Mouse (Mus musculus): ENCODE data around the gene Tph2. TPM values are rescaled to one million over a fixed set of nuclear protein-coding genes. Genes with fewer than 3 reads are reported as not detected.

The Tph2 gene
- polyA plus RNA-seq, 1 experiment from 2014 or later, result 0.11 TPM

DNA sequence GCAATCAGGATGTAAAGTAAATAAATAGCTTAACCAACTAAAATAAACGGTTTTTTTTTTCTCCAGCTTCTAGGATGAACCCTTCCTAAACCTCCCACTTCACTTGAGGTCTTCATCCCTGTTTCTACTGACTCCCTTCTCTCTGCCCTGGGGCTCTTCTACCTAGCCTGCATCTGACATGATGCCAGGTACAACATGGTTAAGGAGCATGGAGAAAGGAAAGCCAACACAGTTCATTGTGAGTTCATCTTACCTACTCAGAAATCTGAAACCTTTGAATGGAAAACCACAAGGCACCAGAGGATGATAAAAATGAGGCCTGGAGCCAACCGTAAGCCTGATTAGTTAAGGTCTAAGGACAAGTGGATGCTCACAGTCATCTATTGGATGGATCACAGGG is 123.3 kb downstream of the Tph2 start:
- Histone ChIP-seq H3K4me2 (ENCODE audit: low read depth) (no peak overlapping the region), H3K4me3 (ENCODE audit: low read depth, low read length) (no peak overlapping the region), H3K9me3 (ENCODE audit: control insufficient read depth, low read length) (no peaks in the 10 kb centered on the region), H3K27me3 (ENCODE audit: control insufficient read depth, insufficient read depth, low read length) (no peaks in the 10 kb centered on the region), H3K9ac (ENCODE audit: low read length) (no peak overlapping the region), H3K4me1 (ENCODE audit: control insufficient read depth, insufficient read depth, low read length) (no peaks in the 10 kb centered on the region), H3K27ac (ENCODE audit: low read depth, low read length) (no peak overlapping the region), H3K36me3 (ENCODE audit: control insufficient read depth, insufficient read depth, low read length) (no peaks in the 10 kb centered on the region)
- WGBS, result 76% methylated on average over 2 of the region's 2 CpGs
- DNase-seq (ENCODE audit: low spot score) (no peak), ATAC-seq (ENCODE audit: insufficient read depth, low FRiP score, low TSS enrichment) (no peak)

- H3K9ac ChIP-seq (ENCODE audit: low read length), result no peak overlapping the region
- no peaks in the 10 kb centered on the region for H3K4me1 ChIP-seq (ENCODE audit: control insufficient read depth, insufficient read depth, low read length)
- H3K4me2 ChIP-seq (ENCODE audit: low read depth), result no peak overlapping the region
- ATAC-seq (ENCODE audit: insufficient read depth, low FRiP score, low TSS enrichment) (no peak), DNase-seq (ENCODE audit: low spot score) (no peak)
- no peak overlapping the region for H3K27ac ChIP-seq (ENCODE audit: low read depth, low read length)
- H3K36me3 ChIP-seq (ENCODE audit: control insufficient read depth, insufficient read depth, low read length), result no peaks in the 10 kb centered on the region
- H3K4me3 ChIP-seq (ENCODE audit: low read depth, low read length), result no peak overlapping the region
- no peaks in the 10 kb centered on the region for H3K9me3 ChIP-seq (ENCODE audit: control insufficient read depth, low read length)
- no peaks in the 10 kb centered on the region for H3K27me3 ChIP-seq (ENCODE audit: control insufficient read depth, insufficient read depth, low read length)
- WGBS, result 93% methylated on average over 7 of the region's 7 CpGs
Observed at GRCm38 (mm10) chr10:115060759-115061158, 124.1 kb downstream of the Tph2 start.

DNA sequence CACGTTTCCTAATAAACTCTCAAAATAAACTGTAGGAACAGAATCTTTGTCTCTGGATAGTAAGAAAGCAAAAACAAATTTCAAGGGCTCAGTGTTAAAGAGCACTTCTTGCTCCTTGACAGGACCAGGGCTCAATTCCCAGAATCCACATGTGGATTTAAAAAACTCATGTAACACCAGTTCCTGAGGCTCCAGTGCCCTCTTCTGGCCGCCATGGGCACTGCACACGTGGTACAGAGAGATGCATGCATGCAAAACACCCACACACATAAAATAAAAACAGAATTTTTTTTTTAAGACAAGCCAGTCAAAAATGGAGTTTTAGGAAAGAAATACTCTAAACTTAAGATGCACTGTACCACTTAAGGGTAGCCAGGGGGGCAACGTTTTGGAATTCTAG is 133.2 kb downstream of the Tph2 start:
- Histone ChIP-seq H3K9ac (ENCODE audit: low read length) (no peak overlapping the region), H3K27ac (ENCODE audit: low read depth, low read length) (no peak overlapping the region), H3K36me3 (ENCODE audit: control insufficient read depth, insufficient read depth, low read length) (no peaks in the 10 kb centered on the region), H3K4me2 (ENCODE audit: low read depth) (no peak overlapping the region), H3K4me1 (ENCODE audit: control insufficient read depth, insufficient read depth, low read length) (no peaks in the 10 kb centered on the region), H3K9me3 (ENCODE audit: control insufficient read depth, low read length) (no peaks in the 10 kb centered on the region), H3K27me3 (ENCODE audit: control insufficient read depth, insufficient read depth, low read length) (no peaks in the 10 kb centered on the region), H3K4me3 (ENCODE audit: low read depth, low read length) (no peak overlapping the region)
- DNase-seq (ENCODE audit: low spot score) (no peak), ATAC-seq (ENCODE audit: insufficient read depth, low FRiP score, low TSS enrichment) (no peak)
- 55% methylated on average over 4 of the region's 4 CpGs for WGBS

DNA sequence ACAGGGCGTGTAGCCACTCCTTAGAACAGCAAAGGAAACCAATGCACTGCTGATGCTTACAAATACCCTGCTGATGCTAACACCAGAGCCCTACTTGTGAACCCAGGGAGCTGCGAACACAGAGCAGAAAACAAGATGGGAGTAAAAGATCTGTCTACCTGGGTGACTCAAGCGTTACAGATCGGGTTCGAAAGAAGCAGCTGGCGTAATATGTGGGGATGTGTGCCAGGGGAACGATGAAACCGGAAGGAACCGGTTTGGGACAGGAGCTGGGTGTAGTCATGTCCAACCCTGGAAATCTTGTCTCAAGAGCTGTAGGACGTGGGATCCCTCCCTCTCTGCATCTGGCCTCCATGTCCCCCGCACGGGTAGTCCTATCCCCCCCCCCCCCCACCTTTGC is 134.1 kb downstream of the Tph2 start:
- Histone ChIP-seq H3K4me2 (ENCODE audit: low read depth) (no peak overlapping the region), H3K4me3 (ENCODE audit: low read depth, low read length) (no peak overlapping the region), H3K27me3 (ENCODE audit: control insufficient read depth, insufficient read depth, low read length) (no peaks in the 10 kb centered on the region), H3K4me1 (ENCODE audit: control insufficient read depth, insufficient read depth, low read length) (no peaks in the 10 kb centered on the region), H3K9ac (ENCODE audit: low read length) (no peak overlapping the region), H3K27ac (ENCODE audit: low read depth, low read length) (no peak overlapping the region), H3K36me3 (ENCODE audit: control insufficient read depth, insufficient read depth, low read length) (no peaks in the 10 kb centered on the region), H3K9me3 (ENCODE audit: control insufficient read depth, low read length) (no peaks in the 10 kb centered on the region)
- ATAC-seq (ENCODE audit: insufficient read depth, low FRiP score, low TSS enrichment) (no peak), DNase-seq (ENCODE audit: low spot score) (no peak)
- 91% methylated on average over 11 of the region's 12 CpGs for WGBS

- no peak overlapping the region for H3K4me2 ChIP-seq (ENCODE audit: low read depth)
- no peak for DNase-seq (ENCODE audit: low spot score)
- no peak overlapping the region for H3K4me3 ChIP-seq (ENCODE audit: low read depth, low read length)
- no peak overlapping the region for H3K27ac ChIP-seq (ENCODE audit: low read depth, low read length)
- no peaks in the 10 kb centered on the region for H3K9me3 ChIP-seq (ENCODE audit: control insufficient read depth, low read length)
- no peak for ATAC-seq (ENCODE audit: insufficient read depth, low FRiP score, low TSS enrichment)
- H3K9ac ChIP-seq (ENCODE audit: low read length), result no peak overlapping the region
- no peaks in the 10 kb centered on the region for H3K27me3 ChIP-seq (ENCODE audit: control insufficient read depth, insufficient read depth, low read length)
- H3K4me1 ChIP-seq (ENCODE audit: control insufficient read depth, insufficient read depth, low read length), result no peaks in the 10 kb centered on the region
- H3K36me3 ChIP-seq (ENCODE audit: control insufficient read depth, insufficient read depth, low read length), result no peaks in the 10 kb centered on the region
- 84% methylated on average over 8 of the region's 8 CpGs for WGBS
Observed at GRCm38 (mm10) chr10:115050178-115050577, 134.6 kb downstream of the Tph2 start.

DNA sequence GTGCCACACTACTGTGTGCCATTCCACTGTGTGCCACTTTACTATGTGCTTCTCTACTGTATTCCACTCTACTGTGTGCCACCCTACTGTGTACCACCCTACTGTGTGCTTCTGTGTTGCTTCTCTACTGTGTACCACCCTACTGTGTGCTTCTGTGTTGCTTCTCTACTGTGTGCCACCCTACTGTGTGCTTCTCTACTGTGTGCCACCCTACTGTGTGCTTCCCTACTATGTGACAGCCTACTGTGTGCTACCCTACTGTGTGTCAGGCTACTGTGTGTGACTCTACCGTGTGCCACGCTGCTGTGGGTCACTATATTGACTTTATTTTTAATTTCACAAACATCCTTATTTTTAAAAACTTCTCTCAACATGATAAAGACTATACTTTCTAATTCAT is 136.3 kb downstream of the Tph2 start:
- Histone ChIP-seq H3K27ac (ENCODE audit: low read depth, low read length) (no peak overlapping the region), H3K36me3 (ENCODE audit: control insufficient read depth, insufficient read depth, low read length) (no peaks in the 10 kb centered on the region), H3K27me3 (ENCODE audit: control insufficient read depth, insufficient read depth, low read length) (no peaks in the 10 kb centered on the region), H3K9me3 (ENCODE audit: control insufficient read depth, low read length) (no peaks in the 10 kb centered on the region), H3K4me1 (ENCODE audit: control insufficient read depth, insufficient read depth, low read length) (no peaks in the 10 kb centered on the region), H3K9ac (ENCODE audit: low read length) (no peak overlapping the region), H3K4me3 (ENCODE audit: low read depth, low read length) (no peak overlapping the region), H3K4me2 (ENCODE audit: low read depth) (no peak overlapping the region)
- ATAC-seq (ENCODE audit: insufficient read depth, low FRiP score, low TSS enrichment), result no peak
- no peak for DNase-seq (ENCODE audit: low spot score)
- WGBS, result 88% methylated on average over 2 of the region's 2 CpGs

DNA sequence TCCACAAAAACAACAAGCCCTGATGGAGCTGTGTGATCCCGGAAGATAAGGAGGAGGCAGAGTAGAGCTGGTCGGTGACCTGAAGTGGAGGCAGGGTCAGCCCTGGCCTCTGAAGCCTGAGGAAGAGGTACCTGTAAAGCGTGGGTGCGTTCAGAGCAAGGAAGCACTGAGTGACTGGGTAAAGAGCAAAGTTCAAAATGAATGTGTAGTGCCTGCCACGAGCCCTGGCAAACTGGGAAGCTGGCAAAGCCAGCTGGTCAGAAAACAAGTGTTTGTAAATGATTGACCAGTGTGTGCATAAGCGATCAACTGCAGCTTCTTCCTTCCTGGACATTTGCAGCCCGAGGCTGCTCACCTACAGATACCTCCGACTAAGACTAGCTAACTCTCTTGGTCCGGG is 149.1 kb downstream of the Tph2 start:
- Histone ChIP-seq H3K9ac (ENCODE audit: low read length) (no peak overlapping the region), H3K27ac (ENCODE audit: low read depth, low read length) (no peak overlapping the region), H3K4me2 (ENCODE audit: low read depth) (no peak overlapping the region), H3K4me3 (ENCODE audit: low read depth, low read length) (no peak overlapping the region), H3K4me1 (ENCODE audit: control insufficient read depth, insufficient read depth, low read length) (no peaks in the 10 kb centered on the region), H3K36me3 (ENCODE audit: control insufficient read depth, insufficient read depth, low read length) (no peaks in the 10 kb centered on the region), H3K27me3 (ENCODE audit: control insufficient read depth, insufficient read depth, low read length) (no peaks in the 10 kb centered on the region), H3K9me3 (ENCODE audit: control insufficient read depth, low read length) (no peaks in the 10 kb centered on the region)
- WGBS, result 91% methylated on average over 9 of the region's 9 CpGs
- no peak for DNase-seq (ENCODE audit: low spot score)
- no peak for ATAC-seq (ENCODE audit: insufficient read depth, low FRiP score, low TSS enrichment)

Other genes starting within 250 kb of the Tph2 start
- gene Tbc1d15, start 66.4 kb upstream of the Tph2 start, polyA plus RNA-seq (2014; fragmentation: Nextera tagmentation; extraction: Ambion mirVana), result 56.0 and 60.6 TPM in 2 replicates
- gene Rab21, start 130.6 kb upstream of the Tph2 start, polyA plus RNA-seq (2014; fragmentation: Nextera tagmentation; extraction: Ambion mirVana), result 19.2 and 19.8 TPM in 2 replicates
- gene Tmem19, start 177.5 kb upstream of the Tph2 start, polyA plus RNA-seq (2014; fragmentation: Nextera tagmentation; extraction: Ambion mirVana), result 36.7 and 39.7 TPM in 2 replicates
- gene Thap2, start 199.4 kb upstream of the Tph2 start, polyA plus RNA-seq (2014; fragmentation: Nextera tagmentation; extraction: Ambion mirVana), result 22.9 and 24.3 TPM in 2 replicates
- 25.5 and 27.1 TPM in 2 replicates for gene Zfc3h1, start 199.9 kb upstream of the Tph2 start, polyA plus RNA-seq (2014; fragmentation: Nextera tagmentation; extraction: Ambion mirVana)